Mouse (Mus musculus) T-cell, adult 2 months (primary cell): ENCODE measurements around the gene Kat2a.

Source experiments
- DNase-seq: peaks from one replicate; pipeline ENCODE4 v3.0.0; 2022; ENCODE audit warnings: low spot score

Kat2a gene

DNA sequence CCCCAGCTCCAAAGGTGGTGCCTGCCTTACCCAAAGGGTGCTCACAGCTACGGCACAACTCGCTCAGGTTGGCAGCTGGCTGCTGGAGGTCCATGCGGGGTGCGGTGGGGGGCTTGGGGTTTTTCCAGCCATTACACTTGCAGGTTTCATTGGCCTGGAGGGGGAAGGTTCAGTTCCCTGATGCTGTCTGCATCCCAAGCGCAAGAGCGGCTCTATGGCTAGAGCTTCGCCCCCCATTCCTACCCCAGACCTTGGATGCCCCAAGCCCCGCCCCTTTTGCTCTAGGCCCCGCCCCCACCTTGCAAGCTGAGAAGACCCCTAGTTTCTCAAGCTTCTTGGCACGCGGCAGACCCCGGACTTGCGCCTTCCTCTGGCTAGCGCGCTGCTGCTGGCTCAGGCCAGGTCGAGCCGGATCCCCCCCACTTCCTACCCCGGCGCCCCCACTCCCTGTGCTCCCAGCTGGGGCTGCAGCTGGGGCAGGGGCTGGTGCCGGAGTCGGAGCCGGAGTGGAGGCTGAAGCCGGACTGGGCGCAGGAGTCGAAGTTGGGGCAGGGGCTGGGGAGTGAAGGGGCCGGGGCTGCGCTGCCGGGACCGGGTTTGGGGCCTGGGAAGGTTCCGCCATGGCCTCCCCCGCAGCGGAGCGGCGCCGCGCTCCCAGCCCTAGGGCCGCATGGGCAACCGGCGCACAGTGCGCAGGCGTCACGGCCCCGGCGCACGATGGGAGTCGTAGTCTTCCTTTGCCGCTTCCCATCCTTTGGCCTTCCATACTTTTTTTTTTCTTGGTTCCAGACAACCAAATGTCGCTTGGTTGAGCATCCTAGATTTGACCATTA is at the start of gene Kat2a:
Gene Kat2a (minus strand): TSS at position 683 of the 833 bp plus-strand sequence.
- peak; percentile 40 for DNase-seq

DNA sequence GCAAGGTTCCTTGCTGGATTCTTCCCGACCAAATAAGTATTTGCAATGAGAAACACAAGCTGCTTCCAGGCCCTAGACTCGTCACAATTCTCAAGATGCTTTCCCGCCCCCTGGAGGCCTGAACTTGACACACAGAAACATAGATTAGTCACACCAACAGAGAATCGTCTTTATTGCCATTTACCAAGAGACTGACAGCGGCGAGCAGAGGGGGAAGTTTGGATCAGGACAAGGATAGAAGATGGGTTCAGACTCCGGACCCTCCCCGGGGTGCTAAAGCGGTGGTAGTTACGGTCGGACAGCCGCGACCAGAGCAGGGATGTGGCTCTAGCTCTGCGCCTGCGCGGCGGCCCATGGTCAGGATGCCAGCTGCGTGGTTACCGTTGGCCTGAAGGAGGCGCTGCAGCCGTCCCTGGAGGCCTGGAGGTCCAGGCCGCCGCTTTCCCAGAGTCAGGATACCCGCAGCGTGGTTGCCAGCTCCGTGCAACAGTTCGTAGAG is 49.3 kb upstream of the Kat2a start:
- peak; percentile 78 for DNase-seq

DNA sequence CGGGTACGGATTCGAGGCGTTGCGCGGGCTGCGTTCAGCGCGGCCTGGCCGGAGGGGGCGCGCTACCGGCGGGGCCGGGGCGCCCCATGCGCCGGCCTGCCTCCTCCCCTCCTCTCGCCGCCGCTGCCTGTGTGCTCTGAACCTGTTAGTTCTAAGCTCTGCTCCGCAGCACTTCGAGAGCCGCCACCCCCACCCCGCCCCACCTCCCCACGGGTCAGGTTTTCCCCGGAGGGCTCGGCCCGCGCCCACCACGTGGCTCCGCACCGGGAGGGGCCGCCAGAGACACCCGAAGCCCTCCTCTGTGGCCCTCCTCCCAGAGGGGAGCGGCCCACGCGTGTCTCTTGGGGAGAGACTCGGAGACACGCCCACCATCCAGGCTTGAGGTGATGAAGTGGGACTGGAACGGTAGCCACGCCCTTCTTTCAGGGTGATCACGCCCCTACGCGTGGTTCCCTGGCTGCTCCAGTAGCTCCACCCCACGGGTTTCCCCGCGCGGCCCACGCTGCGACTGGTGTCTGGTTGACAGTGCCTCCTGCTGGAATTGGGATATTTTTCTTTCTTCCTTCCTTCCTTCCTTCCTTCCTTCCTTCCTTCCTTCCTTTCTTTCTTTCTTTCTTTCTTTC is 47.5 kb upstream of the Kat2a start, which contains the start of gene Kcnh4:
Gene Kcnh4 (minus strand): TSS at position 332 of the 623 bp plus-strand sequence.
- DNase-seq = peak; percentile 84

DNA sequence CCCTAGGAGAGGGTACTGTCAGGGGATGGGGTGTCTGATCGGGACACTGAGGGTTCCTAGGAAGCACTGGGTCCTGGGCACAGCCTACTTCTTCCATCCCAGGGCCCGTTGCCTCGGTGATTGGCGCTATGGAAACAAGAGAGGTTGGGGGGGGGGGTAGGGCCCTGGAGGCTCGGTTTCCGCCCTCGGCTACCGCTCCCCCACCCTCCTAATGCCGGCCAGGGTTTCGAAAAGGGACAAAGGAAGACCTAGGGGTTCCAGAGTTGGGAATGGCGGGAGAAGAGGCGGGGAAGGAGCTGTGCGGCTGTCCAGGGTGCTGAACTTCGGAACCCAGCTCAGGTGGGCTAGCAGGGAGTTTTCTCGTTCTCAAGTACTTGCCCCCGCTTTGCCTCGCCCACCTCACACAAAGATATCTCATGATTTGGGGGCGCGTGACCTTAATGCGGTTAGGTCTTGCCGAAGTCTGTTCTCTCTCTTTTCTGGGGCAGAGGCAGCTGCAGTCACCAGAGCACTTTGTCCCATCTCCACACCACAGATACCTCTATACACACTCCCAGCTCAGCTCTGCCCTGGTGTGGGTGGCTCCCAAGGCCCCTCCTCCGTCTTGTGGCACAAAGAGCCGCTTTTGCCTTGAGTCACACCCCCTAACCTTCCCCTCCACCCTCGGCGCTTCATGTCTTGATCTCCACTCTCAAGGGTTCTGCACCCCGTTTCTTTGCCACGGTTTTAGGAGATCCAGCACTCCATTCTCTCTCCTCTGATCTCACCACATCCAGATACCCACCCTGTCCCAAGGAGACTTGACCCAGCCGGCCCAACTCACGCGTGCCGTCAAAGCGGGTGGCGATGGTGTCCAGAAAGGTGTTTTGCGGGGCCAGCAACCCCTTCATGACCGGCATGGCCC is 46.7 kb upstream of the Kat2a start:
- peak; percentile 52 for DNase-seq

DNA sequence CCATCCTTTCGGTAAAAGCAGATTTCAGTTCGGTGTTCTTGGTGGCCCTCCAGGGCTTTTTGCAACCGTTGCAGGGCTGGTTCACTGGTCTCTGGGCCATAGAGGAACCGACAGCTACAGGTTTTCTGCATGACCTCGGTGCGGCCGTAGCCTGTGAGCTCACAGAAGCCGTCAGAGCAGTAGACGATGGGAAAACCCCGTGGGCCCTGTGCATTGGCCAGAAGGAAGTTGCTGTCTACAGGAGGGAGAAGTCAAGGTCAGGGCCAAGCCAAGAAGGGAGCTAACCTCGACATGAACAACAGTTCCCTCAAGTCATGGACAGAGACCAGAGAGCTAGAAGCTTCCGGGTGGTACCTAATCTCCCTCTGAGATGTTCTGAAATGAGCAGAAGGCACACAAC is 45.3 kb upstream of the Kat2a start:
- DNase-seq = no peak

DNA sequence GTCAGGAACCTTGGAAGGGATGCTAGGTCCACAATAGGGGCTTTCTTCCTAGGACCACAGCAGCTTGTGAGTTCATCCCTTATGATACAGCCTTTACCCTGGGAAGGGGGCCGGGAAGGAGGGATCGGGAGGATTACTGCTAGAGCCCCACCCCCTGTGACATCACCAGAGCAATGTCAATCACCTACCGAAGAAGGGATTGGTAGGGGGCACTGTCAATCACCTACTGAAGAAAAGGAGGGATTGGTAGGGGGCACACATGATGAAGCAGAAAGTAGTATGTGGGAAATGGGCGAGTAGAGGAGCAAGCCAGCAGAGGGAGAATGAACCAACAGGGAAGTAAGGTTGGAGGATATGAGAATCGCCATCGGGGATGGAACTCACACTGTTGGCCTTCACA is 44.2 kb upstream of the Kat2a start:
- DNase-seq = no peak

DNA sequence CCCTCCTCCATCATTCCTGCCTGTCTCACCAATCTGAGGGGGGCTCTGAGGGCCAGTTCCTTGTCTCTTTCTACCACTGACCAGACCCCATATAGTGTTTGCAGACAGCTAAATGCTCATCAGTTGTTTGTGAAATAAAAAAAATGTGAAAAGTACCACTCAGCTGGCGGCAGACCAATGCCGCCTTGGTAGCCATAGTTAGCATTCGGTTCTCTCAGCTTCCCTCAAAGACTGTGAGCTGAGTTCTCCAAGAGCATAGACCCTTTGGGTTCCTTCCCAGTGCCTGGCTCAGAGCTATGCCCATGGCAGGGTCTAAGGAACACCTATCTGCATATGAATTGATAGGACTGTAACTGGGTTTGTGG is 42.4 kb upstream of the Kat2a start:
- DNase-seq = no peak

DNA sequence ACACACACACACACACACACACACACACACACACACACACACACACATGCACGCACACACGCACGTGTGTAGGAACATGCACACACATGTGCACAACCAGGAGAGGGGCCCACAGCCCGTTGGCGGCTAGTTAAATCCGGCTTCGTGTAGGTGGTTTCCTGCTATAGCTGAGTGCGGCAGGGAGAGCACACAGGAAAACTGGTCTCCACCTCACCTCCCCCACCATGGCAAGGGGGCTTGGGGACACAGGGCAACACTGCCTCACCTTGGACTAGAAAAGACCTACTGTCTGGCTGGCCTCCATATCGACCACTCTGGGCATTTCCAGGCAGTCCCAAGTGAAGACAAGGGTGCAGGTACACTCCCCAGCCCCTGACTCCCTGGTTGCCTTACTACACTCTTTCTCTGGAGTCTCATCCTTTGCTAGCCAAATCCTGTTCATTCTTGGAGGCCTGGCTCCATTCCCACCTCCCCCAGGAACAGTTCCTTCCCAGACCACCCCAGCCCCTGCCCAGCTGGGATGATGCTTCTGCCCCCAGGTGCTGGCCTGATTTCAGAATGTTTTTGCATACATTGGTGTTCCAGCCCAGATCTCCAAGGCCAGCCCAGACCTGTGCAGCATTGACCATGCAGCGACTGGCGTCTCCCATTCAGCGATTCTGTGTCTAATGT is 41.9 kb upstream of the Kat2a start:
- DNase-seq = no peak

DNA sequence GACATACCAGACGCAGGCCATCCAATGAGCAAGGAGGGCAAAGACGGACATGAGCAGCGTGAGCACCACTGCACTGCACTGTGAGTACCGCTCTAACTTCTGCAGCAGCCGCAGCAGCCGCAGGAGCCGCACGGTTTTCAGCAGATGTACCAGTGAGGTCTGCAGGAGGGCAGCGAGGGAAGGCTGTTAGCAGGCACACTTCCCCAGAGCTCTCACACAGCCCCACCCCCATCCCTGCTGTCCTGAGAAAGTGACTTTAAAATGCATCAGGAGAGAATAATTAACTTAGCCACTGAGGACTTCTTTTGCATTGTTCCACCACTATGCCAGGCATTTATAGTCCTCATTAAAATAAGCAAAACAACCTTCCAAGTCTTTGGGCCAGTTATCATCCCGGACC is 40.0 kb upstream of the Kat2a start:
- DNase-seq = no peak

DNA sequence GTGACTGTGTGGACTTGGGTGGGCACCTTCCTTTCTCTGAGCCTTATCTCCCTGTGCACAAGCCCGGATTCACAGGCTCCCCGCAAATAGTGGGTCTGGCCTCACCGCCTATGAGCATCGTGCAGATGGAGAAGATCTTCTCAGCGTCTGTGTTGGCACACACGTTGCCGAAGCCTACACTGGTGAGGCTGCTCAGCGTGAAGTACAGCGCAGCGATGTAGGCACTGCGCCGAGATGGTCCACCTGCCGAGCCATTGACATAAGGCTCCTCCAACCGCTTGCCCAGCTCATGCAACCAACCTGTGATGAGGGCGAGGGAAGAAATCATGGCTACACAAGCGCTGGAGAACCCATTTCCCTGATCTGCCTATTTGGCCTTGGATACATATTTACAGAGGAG is 37.9 kb upstream of the Kat2a start:
- no peak for DNase-seq

DNA sequence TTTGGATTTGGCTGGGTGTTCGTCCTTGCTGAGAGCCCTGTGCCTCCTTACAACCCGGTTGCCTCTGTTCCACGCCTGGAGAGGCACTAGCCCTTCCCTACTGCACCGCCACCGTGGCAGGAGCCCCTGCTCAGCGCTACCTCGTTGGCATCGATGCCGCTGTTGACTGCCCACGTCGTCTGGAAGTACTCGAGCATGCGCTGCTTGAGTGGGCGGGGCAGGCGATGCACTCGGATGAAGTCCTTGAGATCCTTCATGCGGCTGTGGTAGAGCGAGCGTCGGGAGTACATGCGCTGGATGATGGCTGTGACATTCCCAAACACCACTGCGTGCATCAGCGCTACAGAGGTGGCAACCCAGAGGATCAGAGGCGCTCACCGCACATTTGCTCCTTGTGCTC is 37.2 kb upstream of the Kat2a start:
- no peak for DNase-seq

DNA sequence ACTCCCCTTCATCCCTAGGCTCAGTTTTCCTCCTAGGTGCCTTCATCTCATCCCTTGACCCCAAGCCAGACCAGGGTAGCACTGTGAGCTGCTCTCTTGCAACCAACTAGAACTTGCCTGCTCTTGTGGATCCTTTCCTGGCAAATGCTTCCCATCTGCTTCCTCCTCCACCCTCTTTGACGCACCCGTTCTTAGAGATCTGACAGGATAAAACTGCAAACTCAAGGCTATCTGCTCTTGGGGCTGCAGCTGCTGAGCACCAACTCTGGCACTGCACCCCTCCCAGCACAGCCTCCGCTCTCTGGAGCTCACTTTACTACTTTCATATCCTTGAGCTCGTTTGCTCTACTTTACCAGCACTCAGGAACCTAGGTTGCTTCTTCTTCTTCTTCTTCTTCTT is 36.4 kb upstream of the Kat2a start:
- no peak for DNase-seq

DNA sequence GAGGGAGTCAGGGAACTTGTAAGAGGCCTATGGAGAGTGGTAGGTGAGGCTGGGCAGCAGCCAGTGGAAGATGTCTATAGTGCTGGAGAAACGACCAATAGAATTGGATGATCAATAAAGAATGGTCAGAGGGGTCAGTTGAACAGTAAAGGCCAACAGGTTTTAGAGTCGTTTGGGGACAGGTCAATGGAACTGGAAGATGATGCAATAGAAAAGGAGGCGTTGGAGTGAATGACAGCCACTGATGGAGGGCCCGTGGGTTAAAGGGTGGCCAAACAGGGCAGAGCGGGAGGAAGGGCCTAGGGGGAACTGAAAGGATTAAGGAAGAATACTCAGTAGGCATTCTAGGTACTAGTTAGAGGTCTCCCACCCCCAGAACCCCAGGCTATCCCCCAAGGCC is 34.8 kb upstream of the Kat2a start:
- no peak for DNase-seq

DNA sequence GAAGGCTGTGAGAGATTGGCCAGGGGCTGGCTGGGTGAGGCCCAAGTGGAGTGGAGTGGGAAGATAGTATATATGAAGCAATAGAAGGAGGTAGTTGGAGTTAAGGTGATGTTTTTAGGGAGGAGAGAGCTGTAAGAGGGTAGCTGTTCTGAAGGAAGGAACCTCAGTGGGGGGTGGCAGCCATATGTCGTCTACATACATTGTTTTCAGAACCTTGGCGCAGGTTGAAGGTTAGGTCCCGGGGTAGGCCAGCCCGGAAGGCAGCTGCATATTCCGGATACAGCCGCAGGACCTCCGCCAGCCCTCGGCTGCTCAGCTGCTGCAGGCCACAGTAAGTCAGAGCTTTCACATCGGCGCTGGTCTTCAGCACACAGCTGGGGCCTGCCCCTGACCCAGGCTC is 34.3 kb upstream of the Kat2a start:
- no peak for DNase-seq

DNA sequence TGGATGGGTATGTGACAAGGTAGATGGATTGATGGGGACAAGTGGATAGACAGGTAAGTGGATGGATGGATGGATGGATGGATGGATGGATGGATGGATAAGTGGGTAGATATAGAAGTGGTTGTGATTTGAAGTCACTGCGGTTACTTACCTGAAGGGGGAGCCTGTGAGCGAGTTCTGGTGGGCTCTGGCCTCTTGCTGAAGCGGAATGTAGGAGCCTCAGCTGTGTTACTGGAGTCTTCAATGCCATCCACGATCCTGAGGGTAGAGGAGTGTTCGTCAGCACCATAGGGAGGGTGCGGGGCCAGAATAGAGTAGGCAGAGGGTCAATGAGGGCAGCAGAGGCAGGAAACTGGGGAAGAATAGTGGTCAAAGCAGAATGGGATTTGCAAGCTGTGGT is 32.8 kb upstream of the Kat2a start:
- peak; percentile 54 for DNase-seq

DNA sequence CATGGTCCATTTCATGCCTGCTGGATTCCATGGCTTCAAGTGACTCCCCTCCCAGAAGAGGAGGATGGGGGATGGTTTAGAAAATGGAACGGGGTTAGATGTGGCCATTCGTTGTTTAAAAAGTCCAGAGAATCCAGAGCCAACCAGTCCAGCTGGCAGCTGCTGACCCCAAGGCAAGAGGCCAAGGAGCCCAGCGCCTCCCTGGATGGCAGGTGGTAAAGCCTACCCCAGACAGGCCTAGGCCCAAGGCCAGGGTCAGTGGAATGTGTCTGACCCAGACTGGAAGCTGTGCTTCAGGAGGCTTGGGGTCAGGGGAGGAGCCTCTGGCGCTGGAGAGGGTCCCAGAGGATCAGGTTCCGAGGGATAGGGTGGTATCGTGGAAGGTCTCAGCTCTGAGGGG is 29.1 kb upstream of the Kat2a start:
- DNase-seq = no peak

DNA sequence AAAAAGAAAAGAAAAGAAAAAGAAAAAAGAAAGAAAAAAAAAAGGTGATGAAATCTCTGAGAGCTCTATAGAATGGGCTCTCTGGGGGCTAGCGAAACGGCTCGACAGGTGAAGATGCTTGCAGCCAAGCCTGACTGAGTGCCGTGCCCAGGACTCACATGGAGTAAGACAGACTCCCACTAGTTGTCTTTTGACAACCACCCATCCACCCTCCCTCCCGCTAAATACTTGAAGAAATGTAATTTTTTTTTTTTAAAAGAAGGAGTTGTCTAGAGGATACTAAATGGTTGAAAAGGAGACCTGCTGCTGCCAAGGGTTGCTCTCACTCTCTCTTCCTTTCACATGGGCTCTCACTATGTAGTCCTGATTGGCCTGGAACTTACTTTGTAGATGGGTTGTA is 26.5 kb upstream of the Kat2a start:
- no peak for DNase-seq

DNA sequence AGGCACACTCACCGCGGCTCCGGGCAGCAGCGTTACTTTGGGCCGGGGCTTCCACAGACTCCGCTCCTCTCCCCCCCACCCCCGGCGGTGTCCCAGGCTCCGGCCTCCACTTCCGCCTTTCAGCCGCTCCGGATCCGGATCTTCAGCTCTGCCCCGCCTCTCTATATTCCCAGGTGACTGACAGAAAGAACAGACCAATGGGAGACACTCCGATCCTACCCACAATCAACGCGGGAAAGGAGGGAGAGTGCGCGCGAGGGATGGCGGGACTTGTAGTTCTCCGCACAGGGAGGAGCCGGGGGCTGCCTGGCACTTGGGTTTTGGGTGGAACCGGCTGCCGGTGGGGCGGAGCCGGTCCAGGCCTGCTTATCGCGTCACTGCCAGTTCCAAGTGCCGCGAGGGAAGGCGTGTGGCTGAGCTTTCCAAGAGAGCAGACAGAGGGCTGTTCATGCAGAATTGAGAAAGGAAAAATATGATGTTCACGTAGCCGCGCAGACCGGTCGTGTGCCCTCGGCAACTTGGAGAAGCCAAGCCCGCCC is 25.9 kb upstream of the Kat2a start, which contains the start of gene Rab5c:
Gene Rab5c (minus strand): TSS at position 150 of the 539 bp plus-strand sequence.
- DNase-seq = peak; percentile 100

DNA sequence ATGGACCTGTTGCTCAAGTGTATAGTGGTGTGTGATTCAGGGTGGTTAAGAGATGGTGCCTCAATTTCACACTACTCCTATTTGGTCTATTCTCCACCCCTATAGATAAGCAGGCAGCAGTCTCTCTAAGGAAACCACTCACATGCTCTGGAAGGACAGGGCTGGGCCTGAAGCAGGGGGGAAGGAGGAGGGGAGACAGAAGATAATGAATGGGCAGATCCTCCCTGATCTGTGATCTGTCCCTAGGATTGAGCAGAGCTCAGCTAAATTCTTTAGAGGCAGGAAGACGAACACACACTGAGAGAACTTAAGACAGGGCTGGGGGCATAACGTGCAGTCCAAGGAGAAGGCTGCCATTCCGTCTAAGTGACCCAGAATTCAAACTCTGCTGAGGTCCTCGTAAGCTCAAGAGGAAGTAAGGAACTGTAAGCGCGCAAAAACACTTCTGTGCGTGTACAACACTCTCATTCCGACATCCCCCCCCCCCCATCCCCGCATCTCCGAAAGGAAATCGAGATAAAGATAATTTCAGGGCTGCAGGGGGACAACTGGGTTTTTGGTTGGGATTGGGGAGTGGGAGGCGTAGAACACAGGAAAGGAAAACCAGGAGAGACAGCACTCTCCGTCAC is 25.0 kb upstream of the Kat2a start:
- DNase-seq = no peak

DNA sequence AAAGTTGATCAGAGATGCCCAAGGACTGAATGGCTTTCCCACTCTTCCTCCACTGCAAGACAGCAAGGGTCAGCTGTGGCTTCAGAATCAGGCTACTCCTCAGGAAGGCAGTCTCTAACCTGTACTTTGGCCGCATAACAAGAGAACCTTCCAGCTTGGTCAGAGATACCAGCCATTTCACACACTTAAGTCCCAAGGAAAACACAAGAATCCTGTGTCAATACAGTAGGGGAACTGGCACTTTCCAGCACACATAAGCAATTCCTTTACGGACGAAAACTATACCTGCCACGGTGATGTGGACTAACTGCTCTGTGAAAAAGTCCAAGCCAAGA is 24.4 kb upstream of the Kat2a start:
- no peak for DNase-seq
